Mouse (Mus musculus): ENCODE measurements around the gene H2afy2.

Gene H2afy2

GRCm38 (mm10) chr10:61720331-61720730 is 63.6 kb downstream of the H2afy2 start:
- no peak for DNase-seq

GRCm38 (mm10) chr10:61717406-61718296 is 66.3 kb downstream of the H2afy2 start:
- DNase-seq: no peak

GRCm38 (mm10) chr10:61715996-61716864 is 67.7 kb downstream of the H2afy2 start:
- DNase-seq: no peak

GRCm38 (mm10) chr10:61715462-61715837 is 68.5 kb downstream of the H2afy2 start:
- DNase-seq: no peak

- DNase-seq: no peak
These were observed 69.0 kb downstream of the H2afy2 start, which contains the start of gene Aifm2 for GRCm38 (mm10) chr10:61714771-61715461. Gene Aifm2 (plus strand): TSS chr10:61715263.

- no peak for DNase-seq
These were observed 69.8 kb downstream of the H2afy2 start for GRCm38 (mm10) chr10:61714146-61714545.

- no peak for DNase-seq
These were observed 70.3 kb downstream of the H2afy2 start for GRCm38 (mm10) chr10:61713601-61714000.

- no peak for DNase-seq
These were observed 77.3 kb downstream of the H2afy2 start for GRCm38 (mm10) chr10:61706412-61707375.

- DNase-seq: no peak
These were observed 79.3 kb downstream of the H2afy2 start for GRCm38 (mm10) chr10:61704663-61705062.

- no peak for DNase-seq
These were observed 86.9 kb downstream of the H2afy2 start for GRCm38 (mm10) chr10:61697028-61697427.

- DNase-seq: no peak
These were observed 87.5 kb downstream of the H2afy2 start for GRCm38 (mm10) chr10:61696560-61696823.

GRCm38 (mm10) chr10:61695703-61696559 is 88.0 kb downstream of the H2afy2 start:
- DNase-seq: peak; percentile 26

GRCm38 (mm10) chr10:61694870-61695670 is 88.9 kb downstream of the H2afy2 start, which contains the start of gene Tysnd1:
Gene Tysnd1 (plus strand): TSS chr10:61695514.
- peak; percentile 100 for DNase-seq

- DNase-seq: no peak
These were observed 90.4 kb downstream of the H2afy2 start for GRCm38 (mm10) chr10:61693563-61693962.

GRCm38 (mm10) chr10:61689405-61689804 is 94.5 kb downstream of the H2afy2 start:
- no peak for DNase-seq

Data from right cerebral cortex, postnatal 4 days (tissue).